ENCODE assay signal across 28 mouse cellular contexts in the genomic region with DNA sequence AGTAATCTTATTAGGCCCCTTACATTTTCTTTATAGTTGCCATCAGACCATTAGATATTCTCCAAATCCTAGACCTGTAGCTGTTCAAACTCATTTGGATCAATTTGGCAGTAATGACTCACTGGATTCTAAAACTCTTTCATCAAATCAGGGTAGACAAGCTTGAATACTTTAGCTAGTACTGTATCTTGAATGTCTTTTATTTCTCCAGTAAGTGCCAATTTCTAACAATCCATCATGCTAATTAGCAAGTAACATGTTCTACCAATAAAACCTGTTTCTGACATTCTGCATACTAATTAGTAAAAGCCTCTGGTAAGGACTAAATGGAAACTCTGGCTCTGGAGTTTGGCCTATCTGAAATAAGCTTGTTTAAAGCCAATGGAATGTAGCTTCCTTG.
"Had no signal": no experiment of that assay in that cellular context is flagged by ENCODE, and none has a peak within 500 bp of the region (broad histone marks: within the 10 kb centered on the region; RNA-seq: fewer than 3 reads in every experiment).

No protein-coding gene starts in this region.

- H3K4me1 ChIP-seq: heart, embryonic 10.5 days; heart, embryonic 12.5 days; hindbrain, embryonic 10.5 days; hindbrain, embryonic 12.5 days; intestine, embryonic 15.5 days; limb, embryonic 10.5 days; limb, embryonic 12.5 days; liver, embryonic 13.5 days; liver, embryonic 15.5 days had no signal

- H3K4me2 ChIP-seq: heart, embryonic 12.5 days; hindbrain, embryonic 12.5 days; hindbrain, embryonic 14.5 days; intestine, embryonic 15.5 days; limb, embryonic 12.5 days; liver, embryonic 11.5 days; liver, embryonic 13.5 days; liver, embryonic 15.5 days had no signal

- H3K9ac ChIP-seq: heart, embryonic 12.5 days; hindbrain, embryonic 12.5 days; hindbrain, embryonic 14.5 days; intestine, embryonic 15.5 days; limb, embryonic 12.5 days; liver, embryonic 13.5 days; liver, embryonic 15.5 days had no signal

- DNase-seq: gastrocnemius, adult 2 months; gastrocnemius, postnatal 10 days; gastrocnemius, postnatal 25 days; heart, adult 18-20 months; heart, postnatal 10 days; heart, postnatal 4 days; kidney, adult 18-20 months; kidney, adult 8-10 months; kidney, postnatal 10 days; kidney, postnatal 25 days; kidney, postnatal 4 days; liver; liver, embryonic 13.5 days had no signal

- H3K27me3 ChIP-seq: heart, embryonic 12.5 days; hindbrain, embryonic 12.5 days; intestine, embryonic 15.5 days; limb, embryonic 12.5 days; liver, embryonic 13.5 days; liver, embryonic 15.5 days had no signal

- H3K36me3 ChIP-seq: heart, embryonic 10.5 days; heart, embryonic 12.5 days; hindbrain, embryonic 10.5 days; hindbrain, embryonic 12.5 days; intestine, embryonic 15.5 days; limb, embryonic 10.5 days; limb, embryonic 12.5 days; liver, embryonic 13.5 days; liver, embryonic 15.5 days had no signal

- H3K9me3 ChIP-seq: heart, embryonic 10.5 days; heart, embryonic 12.5 days; hindbrain, embryonic 10.5 days; hindbrain, embryonic 12.5 days; intestine, embryonic 15.5 days; limb, embryonic 10.5 days; limb, embryonic 12.5 days; liver, embryonic 13.5 days; liver, embryonic 15.5 days had no signal

- ATAC-seq: hindbrain, embryonic 16.5 days; inflammation-experienced regulatory T-cells, adult 6 months; intestine, embryonic 15.5 days; intestine, postnatal 0 days had no signal

- H3K27ac ChIP-seq: gastrocnemius, adult 2 months; heart, embryonic 10.5 days; hindbrain, embryonic 10.5 days; hindbrain, embryonic 12.5 days; hindbrain, embryonic 14.5 days; intestine, embryonic 15.5 days; layer of hippocampus, adult 2 months; left cerebral cortex, adult 2 months; limb, embryonic 10.5 days; limb, embryonic 12.5 days; liver, embryonic 13.5 days; liver, embryonic 15.5 days had no signal

- H3K4me3 ChIP-seq: gastrocnemius, adult 2 months; heart, embryonic 10.5 days; heart, embryonic 12.5 days; hindbrain, embryonic 10.5 days; hindbrain, embryonic 12.5 days; intestine, embryonic 15.5 days; layer of hippocampus, adult 2 months; left cerebral cortex, adult 2 months; limb, embryonic 10.5 days; limb, embryonic 12.5 days; liver, embryonic 13.5 days; liver, embryonic 15.5 days had no signal
